Mouse (Mus musculus): Measurements from ENCODE around the gene Rsph1.

DNA sequence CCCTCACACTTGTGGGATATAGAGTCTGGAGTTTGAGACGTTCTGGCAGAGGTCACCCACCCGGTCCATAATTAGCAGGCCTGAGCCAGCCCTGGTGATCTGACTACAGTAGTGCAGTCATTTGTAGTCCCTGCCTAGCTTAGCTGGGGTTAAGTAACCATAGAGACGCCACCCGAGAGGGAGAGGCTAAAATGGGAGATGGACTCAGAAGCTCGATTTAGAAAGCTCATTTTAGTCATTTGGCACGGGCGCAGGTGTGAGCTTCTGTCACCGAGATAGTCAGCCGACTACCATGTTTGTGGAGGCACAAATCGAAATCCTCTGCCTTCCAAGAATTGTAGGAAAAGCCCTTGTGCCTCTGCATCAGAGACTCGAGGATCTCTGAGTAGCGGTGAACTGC is 44.2 kb upstream of the Rsph1 start:
- TF ChIP-seq CTCF (IDR thresholded peaks at IDR 0.05; ENCODE audit: low read depth, low read length) (no peak), POLR2A (IDR thresholded peaks at IDR 0.05; ENCODE audit: extremely low read depth, insufficient read depth, low read length) (no peak)

Data from liver, adult 2 months (tissue).